Mouse (Mus musculus) subcutaneous adipose tissue, adult 2 months (tissue): ENCODE data around the gene Clrn1. TPM values are rescaled to one million over a fixed set of nuclear protein-coding genes. Genes with fewer than 3 reads are reported as not detected.

ENCODE experiments used
- polyA plus RNA-seq: library from polyadenylated mRNA; depleted of rRNA; stranded (reverse); fragments of >200 nt; gene quantifications from 2 replicates; pipeline ENCODE4 v1.2.3, GENCODE M21; 2012; ENCODE audit warnings: low replicate concordance; rRNA removed

Clrn1 gene
- polyA plus RNA-seq = 0.06 and 0.07 TPM in 2 replicates

DNA sequence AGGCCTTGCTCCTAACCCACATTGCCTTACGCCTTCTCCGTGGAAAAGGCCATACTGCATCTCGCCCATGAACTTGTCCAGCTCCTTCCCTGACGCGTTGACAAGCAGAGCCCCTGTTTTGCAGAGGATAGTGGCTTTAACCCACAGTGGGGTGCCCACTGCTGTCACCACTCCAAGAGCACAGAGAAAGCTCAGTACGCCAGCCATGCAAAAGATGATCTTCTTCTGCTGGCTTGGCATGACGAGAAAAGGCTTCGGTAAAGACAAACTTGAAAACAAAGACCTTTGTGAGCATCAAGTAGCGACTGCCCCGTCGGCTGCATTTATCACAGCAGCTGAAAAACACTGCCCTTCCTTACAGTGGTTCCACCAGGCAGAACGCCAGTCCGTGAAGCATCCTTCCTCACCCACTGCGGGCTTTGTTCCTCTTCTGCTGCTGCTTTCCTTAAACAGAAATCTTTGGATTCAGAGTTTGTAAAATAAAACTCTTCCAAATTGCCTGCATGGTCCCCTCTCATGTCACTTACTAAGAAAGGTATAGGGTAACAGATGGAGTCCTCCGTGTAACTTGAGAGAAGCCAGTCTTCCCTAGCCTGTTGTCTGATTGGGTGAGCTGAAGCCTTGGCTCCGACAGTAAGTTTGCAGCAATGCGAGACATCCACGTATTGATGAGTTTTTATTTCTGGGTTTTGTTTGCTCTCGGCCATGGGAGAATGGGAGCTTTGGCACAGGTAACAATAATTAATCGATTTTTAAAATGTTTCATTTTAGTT, at the start of gene Clrn1:
TSS of gene Clrn1 (minus strand) at position 540 of the 773 bp plus-strand sequence.

GRCm38 (mm10) chr3:58822211-58822610, 62.9 kb downstream of the Clrn1 start, which contains the start of gene Mindy4b-ps:
Gene Mindy4b-ps (minus strand): TSS chr3:58822311.

Other genes starting within 250 kb of the Clrn1 start
- gene Erich6, start 248.1 kb downstream of the Clrn1 start, polyA plus RNA-seq = 0.06 and 0.16 TPM in 2 replicates
- gene Siah2, start 192.9 kb downstream of the Clrn1 start, polyA plus RNA-seq = 6.9 and 14.5 TPM in 2 replicates
- not detected in 2 replicates for gene Mindy4b-ps, start 63.0 kb downstream of the Clrn1 start, polyA plus RNA-seq
- 3.0 and 3.2 TPM in 2 replicates for gene Med12l, start 120.5 kb upstream of the Clrn1 start, polyA plus RNA-seq
- gene Gpr171, start 216.5 kb upstream of the Clrn1 start, polyA plus RNA-seq = 0.21 and 1.0 TPM in 2 replicates